Mouse (Mus musculus) stomach, postnatal 0 days (tissue): ENCODE measurements around the gene Gins3. TPM values are rescaled to one million over a fixed set of nuclear protein-coding genes. Genes with fewer than 3 reads are reported as not detected.

Source experiments
- ATAC-seq: fragments of 200-750 bp; cut with Nextera tagmentation; 2 replicates; pipeline ENCODE4 v1.8.0; 2017; ENCODE audit not compliant: low FRiP score, low TSS enrichment
- DNase-seq: peaks from one replicate; pipeline ENCODE4 v3.0.0-alpha.2; 2016; ENCODE audit warnings: low spot score
- H3K27ac ChIP-seq: fragments of 300-500 bp; sonication (generic); replicated peaks from 2 replicates; pipeline ENCODE4 v1.5.1; 2014; ENCODE audit warnings: mild to moderate bottlenecking, control low read depth
- H3K27me3 ChIP-seq: fragments of 300-500 bp; sonication (generic); 2 replicates; pipeline ENCODE4 v1.6.1; 2014; ENCODE audit warnings: low read length; ENCODE audit not compliant: control insufficient read depth, insufficient read depth
- H3K36me3 ChIP-seq: fragments of 300-500 bp; sonication (generic); 2 replicates; pipeline ENCODE4 v1.6.1; 2014; ENCODE audit warnings: low read length, mixed read lengths; ENCODE audit not compliant: control insufficient read depth, insufficient read depth
- H3K4me1 ChIP-seq: fragments of 300-500 bp; sonication (generic); replicated peaks from 2 replicates; pipeline ENCODE4 v1.6.1; 2014; ENCODE audit warnings: antibody characterized with exemption; ENCODE audit not compliant: control insufficient read depth, insufficient read depth
- H3K4me2 ChIP-seq: fragments of 300-500 bp; sonication (generic); replicated peaks from 2 replicates; pipeline ENCODE4 v1.6.1; 2014; ENCODE audit warnings: low read depth, mild to moderate bottlenecking, control low read depth, moderate library complexity
- H3K4me3 ChIP-seq: fragments of 300-500 bp; sonication (generic); 2 replicates; pipeline ENCODE4 v1.5.1; 2014; ENCODE audit warnings: low read depth, low read length, control low read depth
- H3K9ac ChIP-seq: fragments of 300-500 bp; sonication (generic); 2 replicates; pipeline ENCODE4 v1.6.1; 2014; ENCODE audit warnings: mild to moderate bottlenecking, low read length, control low read depth, mixed read lengths
- H3K9me3 ChIP-seq: fragments of 300-500 bp; sonication (generic); 2 replicates; pipeline ENCODE4 v1.6.1; 2016; ENCODE audit warnings: low read length; ENCODE audit not compliant: control insufficient read depth
- CTCF ChIP-seq: IDR thresholded peaks from 2 replicates; pipeline ENCODE4 v1.5.1; 2016; ENCODE audit warnings: antibody characterized with exemption, low read depth, mild to moderate bottlenecking, moderate library complexity
- EP300 ChIP-seq: optimal IDR thresholded peaks from 2 replicates; pipeline ENCODE3; 2016; ENCODE audit warnings: antibody characterized with exemption
- WGBS: fragments of 180-500 bp; shearing (Covaris S2); extraction: QIAGEN DNeasy Blood & Tissue Kit; methylation state at CpG from one replicate; pipeline ENCODE4 v1.1.7; 2014; 5-methylcytosine and 5-hydroxymethylcytosine counted together
- polyA plus RNA-seq: library from polyadenylated mRNA; unstranded; fragments of >200 nt; fragmentation: Nextera tagmentation; extraction: Ambion mirVana; gene quantifications from 2 replicates; pipeline ENCODE4 v1.2.1, GENCODE M21; 2015

The Gins3 gene
- polyA plus RNA-seq, 1 experiment from 2014 or later = 5.0 TPM

GRCm38 (mm10) chr8:95620046-95620445 lies 13.2 kb upstream of the Gins3 start:
- H3K36me3 ChIP-seq = no peaks in the 10 kb centered on the region
- H3K27me3 ChIP-seq = no peaks in the 10 kb centered on the region
- ATAC-seq (no peak), DNase-seq (no peak)
- no peak overlapping the region for H3K9ac ChIP-seq
- H3K4me1 ChIP-seq = no peaks in the 10 kb centered on the region
- no peak overlapping the region for H3K4me3 ChIP-seq
- H3K9me3 ChIP-seq = no peaks in the 10 kb centered on the region
- H3K27ac ChIP-seq = no peak overlapping the region
- TF ChIP-seq CTCF = no peak
- TF ChIP-seq EP300 = no peak
- H3K4me2 ChIP-seq = no peak overlapping the region
- WGBS = 85% methylated on average over 2 of the region's 2 CpGs

- no peaks in the 10 kb centered on the region for H3K36me3 ChIP-seq
- no peak overlapping the region for H3K27ac ChIP-seq
- H3K4me2 ChIP-seq = no peak overlapping the region
- no peaks in the 10 kb centered on the region for H3K4me1 ChIP-seq
- no peaks in the 10 kb centered on the region for H3K9me3 ChIP-seq
- DNase-seq = no peak
- H3K4me3 ChIP-seq = no peak overlapping the region
- 92% methylated on average over 2 of the region's 2 CpGs for WGBS
- ATAC-seq = no peak
- no peaks in the 10 kb centered on the region for H3K27me3 ChIP-seq
- H3K9ac ChIP-seq = no peak overlapping the region
- TF ChIP-seq EP300 (no peak), CTCF (no peak)
Observed at GRCm38 (mm10) chr8:95624833-95625232, 8.4 kb upstream of the Gins3 start.

GRCm38 (mm10) chr8:95632840-95633239 lies 413 bp upstream of the Gins3 start:
- Histone ChIP-seq H3K4me3 (no peak overlapping the region), H3K9ac (no peak overlapping the region), H3K27me3 (no peaks in the 10 kb centered on the region), H3K9me3 (no peaks in the 10 kb centered on the region), H3K36me3 (no peaks in the 10 kb centered on the region), H3K27ac (no peak overlapping the region), H3K4me2 (peak overlapping the region; percentile 90; the same call in 1 of the 2 replicates), H3K4me1 (no peaks in the 10 kb centered on the region)
- 85% methylated on average over 6 of the region's 6 CpGs for WGBS
- ATAC-seq (no peak), DNase-seq (no peak)
- TF ChIP-seq EP300 (no peak), CTCF (no peak)

GRCm38 (mm10) chr8:95634063-95634340 lies 749 bp downstream of the Gins3 start:
- DNase-seq (no peak), ATAC-seq (no peak)
- H3K36me3 ChIP-seq = no peaks in the 10 kb centered on the region
- H3K4me3 ChIP-seq = peak overlapping the region; percentile 87
- no peaks in the 10 kb centered on the region for H3K27me3 ChIP-seq
- no peaks in the 10 kb centered on the region for H3K4me1 ChIP-seq
- H3K27ac ChIP-seq = no peak overlapping the region
- peak overlapping the region; percentile 71 for H3K9ac ChIP-seq
- no peaks in the 10 kb centered on the region for H3K9me3 ChIP-seq
- TF ChIP-seq CTCF (no peak), EP300 (no peak)
- H3K4me2 ChIP-seq = peak overlapping the region; percentile 90
- 3% methylated on average over 6 of the region's 6 CpGs for WGBS

- Histone ChIP-seq H3K9ac (no peak overlapping the region), H3K27ac (no peak overlapping the region), H3K9me3 (no peaks in the 10 kb centered on the region), H3K4me2 (no peak overlapping the region), H3K27me3 (no peaks in the 10 kb centered on the region), H3K4me3 (no peak overlapping the region), H3K36me3 (peaks cover 3% of the 10 kb centered on the region; the same call in 1 of the 2 replicates), H3K4me1 (no peaks in the 10 kb centered on the region)
- ATAC-seq (no peak), DNase-seq (no peak)
- 75% methylated on average over 2 of the region's 2 CpGs for WGBS
- TF ChIP-seq EP300 (no peak), CTCF (no peak)
Observed at GRCm38 (mm10) chr8:95644942-95645341, 11.7 kb downstream of the Gins3 start.

- Histone ChIP-seq H3K36me3 (no peaks in the 10 kb centered on the region), H3K9ac (no peak overlapping the region), H3K27me3 (no peaks in the 10 kb centered on the region), H3K9me3 (no peaks in the 10 kb centered on the region), H3K4me2 (no peak overlapping the region), H3K4me3 (no peak overlapping the region), H3K27ac (no peak overlapping the region), H3K4me1 (no peaks in the 10 kb centered on the region)
- DNase-seq (no peak), ATAC-seq (no peak)
- TF ChIP-seq CTCF (no peak), EP300 (no peak)
- WGBS = 78% methylated on average over 3 of the region's 3 CpGs
Observed at GRCm38 (mm10) chr8:95648251-95648650, 15.0 kb downstream of the Gins3 start.

- no peak for TF ChIP-seq CTCF
- TF ChIP-seq EP300 = no peak
- no peak overlapping the region for H3K9ac ChIP-seq
- ATAC-seq = no peak
- no peak for DNase-seq
- H3K9me3 ChIP-seq = no peaks in the 10 kb centered on the region
- no peaks in the 10 kb centered on the region for H3K4me1 ChIP-seq
- H3K4me2 ChIP-seq = no peak overlapping the region
- 71% methylated on average over 5 of the region's 5 CpGs for WGBS
- no peak overlapping the region for H3K27ac ChIP-seq
- no peaks in the 10 kb centered on the region for H3K27me3 ChIP-seq
- no peak overlapping the region for H3K4me3 ChIP-seq
- H3K36me3 ChIP-seq = no peaks in the 10 kb centered on the region
Observed at GRCm38 (mm10) chr8:95653351-95653750, 20.1 kb downstream of the Gins3 start.
